Mouse (Mus musculus) neural tube, embryonic 13.5 days (tissue): Measurements from ENCODE around the gene Brap. TPM values are rescaled to one million over a fixed set of nuclear protein-coding genes. Genes with fewer than 3 reads are reported as not detected.
"Not testable (repeated sequence)": the region's sequence is repeated elsewhere in the genome, so short reads cannot be mapped to it uniquely, and the experiment has no call there.

ENCODE experiments used
- ATAC-seq: fragments of 200-750 bp; cut with Nextera tagmentation; 2 replicates; pipeline ENCODE4 v1.8.0; 2017; ENCODE audit warnings: low read depth, mild to moderate bottlenecking, moderate TSS enrichment, moderate library complexity
- H3K27ac ChIP-seq: fragments of 300-500 bp; sonication (generic); replicated peaks from 2 replicates; pipeline ENCODE4 v1.5.1; 2015; ENCODE audit warnings: moderate library complexity, mild to moderate bottlenecking, inconsistent platforms
- H3K27me3 ChIP-seq: fragments of 300-500 bp; sonication (generic); 2 replicates; pipeline ENCODE4 v1.6.1; 2015; ENCODE audit warnings: mild to moderate bottlenecking, inconsistent platforms
- H3K36me3 ChIP-seq: fragments of 300-500 bp; sonication (generic); 2 replicates; pipeline ENCODE4 v1.6.1; 2015; ENCODE audit warnings: mild to moderate bottlenecking, inconsistent platforms
- H3K4me1 ChIP-seq: fragments of 300-500 bp; sonication (generic); replicated peaks from 2 replicates; pipeline ENCODE4 v1.6.1; 2015; ENCODE audit warnings: inconsistent platforms
- H3K4me2 ChIP-seq: fragments of 300-500 bp; sonication (generic); 2 replicates; pipeline ENCODE4 v1.6.1; 2015; ENCODE audit warnings: inconsistent platforms, mild to moderate bottlenecking, moderate library complexity
- H3K4me3 ChIP-seq: fragments of 300-500 bp; sonication (generic); 2 replicates; pipeline ENCODE4 v1.5.1; 2015; ENCODE audit warnings: mild to moderate bottlenecking, inconsistent platforms
- H3K9ac ChIP-seq: fragments of 300-500 bp; sonication (generic); 2 replicates; pipeline ENCODE4 v1.6.1; 2015; ENCODE audit warnings: moderate library complexity, mild to moderate bottlenecking, inconsistent platforms
- H3K9me3 ChIP-seq: fragments of 300-500 bp; sonication (generic); 2 replicates; pipeline ENCODE4 v1.6.1; 2016; ENCODE audit warnings: inconsistent platforms
- WGBS: fragments of 180-500 bp; shearing (Covaris S2); methylation state at CpG from one replicate; pipeline ENCODE4 v1.1.7; 2015; 5-methylcytosine and 5-hydroxymethylcytosine counted together
- polyA plus RNA-seq: library from polyadenylated mRNA; unstranded; fragments of >200 nt; fragmentation: Nextera tagmentation; extraction: Ambion mirVana; gene quantifications from 2 replicates; pipeline ENCODE4 v1.2.1, GENCODE M21; 2015

Gene Brap
- polyA plus RNA-seq, result 46.1 and 47.3 TPM in 2 replicates

- H3K9me3 ChIP-seq, result no peaks in the 10 kb centered on the region
- peak within 1 kb of the TSS; percentile 65 for H3K27ac ChIP-seq
- H3K4me3 ChIP-seq, result peak within 1 kb of the TSS; percentile 86
- WGBS, result 1% methylated on average over 75 of the region's 85 CpGs
- ATAC-seq, result peak; percentile 85
- peaks cover 28% of the 10 kb centered on the region for H3K36me3 ChIP-seq
- H3K4me1 ChIP-seq, result peaks cover 24% of the 10 kb centered on the region
- H3K9ac ChIP-seq, result peak within 1 kb of the TSS; percentile 90
- H3K4me2 ChIP-seq, result peak within 1 kb of the TSS; percentile 88
- H3K27me3 ChIP-seq, result no peaks in the 10 kb centered on the region
Measured at GRCm38 (mm10) chr5:121660059-121660896, at the start of gene Brap, which contains the start of gene Acad10. Gene Brap, plus strand, starts transcription at chr5:121660563. Gene Acad10, minus strand, starts transcription at chr5:121660514.

- Histone ChIP-seq H3K27me3 (no peaks in the 10 kb centered on the region), H3K27ac (no peak overlapping the region), H3K4me3 (no peak overlapping the region), H3K4me1 (no peaks in the 10 kb centered on the region), H3K36me3 (no peaks in the 10 kb centered on the region), H3K4me2 (no peak overlapping the region), H3K9ac (no peak overlapping the region), H3K9me3 (no peaks in the 10 kb centered on the region)
- WGBS, result 75% methylated on average over 6 of the region's 6 CpGs
- no peak for ATAC-seq
Measured at GRCm38 (mm10) chr5:121612036-121612435, 48.3 kb upstream of the Brap start.

GRCm38 (mm10) chr5:121614921-121615320 lies 45.4 kb upstream of the Brap start:
- not testable (repeated sequence) for H3K36me3 ChIP-seq, H3K27ac ChIP-seq, ATAC-seq, H3K9me3 ChIP-seq, H3K9ac ChIP-seq, H3K27me3 ChIP-seq, H3K4me3 ChIP-seq, H3K4me2 ChIP-seq
- H3K4me1 ChIP-seq, result peaks cover 12% of the 10 kb centered on the region
- 86% methylated on average over 3 of the region's 3 CpGs for WGBS

GRCm38 (mm10) chr5:121618592-121619513 lies 41.5 kb upstream of the Brap start, which contains the start of gene Acad12:
Gene Acad12, minus strand, starts transcription at chr5:121618938.
- ATAC-seq, result peak; percentile 88
- Histone ChIP-seq H3K27ac (peak within 1 kb of the TSS; percentile 85), H3K36me3 (no peaks in the 10 kb centered on the region), H3K4me1 (peaks cover 18% of the 10 kb centered on the region), H3K9me3 (no peaks in the 10 kb centered on the region), H3K9ac (peak within 1 kb of the TSS; percentile 87), H3K4me3 (peak within 1 kb of the TSS; percentile 80), H3K27me3 (no peaks in the 10 kb centered on the region), H3K4me2 (peak within 1 kb of the TSS; percentile 82)
- 1% methylated on average over 49 of the region's 58 CpGs for WGBS

- Histone ChIP-seq H3K4me3 (no peak overlapping the region), H3K4me1 (peaks cover 18% of the 10 kb centered on the region), H3K27ac (no peak overlapping the region), H3K9ac (no peak overlapping the region), H3K9me3 (no peaks in the 10 kb centered on the region), H3K36me3 (no peaks in the 10 kb centered on the region), H3K4me2 (no peak overlapping the region), H3K27me3 (no peaks in the 10 kb centered on the region)
- WGBS, result 94% methylated on average over 5 of the region's 5 CpGs
- ATAC-seq, result no peak
Measured at GRCm38 (mm10) chr5:121621102-121621501, 39.3 kb upstream of the Brap start.

GRCm38 (mm10) chr5:121623241-121623640 lies 37.1 kb upstream of the Brap start:
- Histone ChIP-seq H3K27ac (no peak overlapping the region), H3K4me1 (peaks cover 14% of the 10 kb centered on the region), H3K9ac (no peak overlapping the region), H3K36me3 (no peaks in the 10 kb centered on the region), H3K4me2 (no peak overlapping the region), H3K4me3 (no peak overlapping the region), H3K27me3 (no peaks in the 10 kb centered on the region), H3K9me3 (no peaks in the 10 kb centered on the region)
- 82% methylated on average over 3 of the region's 3 CpGs for WGBS
- no peak for ATAC-seq

GRCm38 (mm10) chr5:121627871-121628270 lies 32.5 kb upstream of the Brap start:
- Histone ChIP-seq H3K27me3 (no peaks in the 10 kb centered on the region), H3K9ac (no peak overlapping the region), H3K36me3 (no peaks in the 10 kb centered on the region), H3K4me3 (no peak overlapping the region), H3K9me3 (no peaks in the 10 kb centered on the region), H3K4me1 (no peaks in the 10 kb centered on the region), H3K4me2 (no peak overlapping the region), H3K27ac (no peak overlapping the region)
- WGBS, result 0% methylated on average over 1 of the region's 1 CpGs
- ATAC-seq, result no peak

- not testable (repeated sequence) for H3K4me3 ChIP-seq, H3K4me1 ChIP-seq, H3K9ac ChIP-seq, H3K4me2 ChIP-seq, H3K27me3 ChIP-seq, H3K27ac ChIP-seq, ATAC-seq, H3K36me3 ChIP-seq, H3K9me3 ChIP-seq
- WGBS, result 58% methylated on average over 8 of the region's 9 CpGs
Measured at GRCm38 (mm10) chr5:121631106-121631647, 29.2 kb upstream of the Brap start.

GRCm38 (mm10) chr5:121632804-121633203 lies 27.6 kb upstream of the Brap start:
- no peaks in the 10 kb centered on the region for H3K4me1 ChIP-seq
- no peak overlapping the region for H3K4me2 ChIP-seq
- H3K4me3 ChIP-seq, result no peak overlapping the region
- H3K9me3 ChIP-seq, result no peaks in the 10 kb centered on the region
- 47% methylated on average over 3 of the region's 3 CpGs for WGBS
- no peak for ATAC-seq
- no peak overlapping the region for H3K27ac ChIP-seq
- no peaks in the 10 kb centered on the region for H3K27me3 ChIP-seq
- no peaks in the 10 kb centered on the region for H3K36me3 ChIP-seq
- no peak overlapping the region for H3K9ac ChIP-seq

- Histone ChIP-seq H3K36me3 (no peaks in the 10 kb centered on the region), H3K9ac (no peak overlapping the region), H3K4me2 (no peak overlapping the region), H3K27ac (no peak overlapping the region), H3K9me3 (no peaks in the 10 kb centered on the region), H3K4me1 (no peaks in the 10 kb centered on the region), H3K27me3 (no peaks in the 10 kb centered on the region), H3K4me3 (no peak overlapping the region)
- WGBS, result 87% methylated on average over 5 of the region's 5 CpGs
- no peak for ATAC-seq
Measured at GRCm38 (mm10) chr5:121634668-121635067, 25.7 kb upstream of the Brap start.

- WGBS, result 86% methylated on average over 6 of the region's 6 CpGs
Measured at GRCm38 (mm10) chr5:121637296-121637695, 23.1 kb upstream of the Brap start.

GRCm38 (mm10) chr5:121639601-121640000 lies 20.8 kb upstream of the Brap start:
- Histone ChIP-seq H3K4me2 (no peak overlapping the region), H3K9ac (no peak overlapping the region), H3K27ac (no peak overlapping the region), H3K9me3 (no peaks in the 10 kb centered on the region), H3K4me1 (no peaks in the 10 kb centered on the region), H3K27me3 (no peaks in the 10 kb centered on the region), H3K4me3 (no peak overlapping the region), H3K36me3 (no peaks in the 10 kb centered on the region)
- WGBS, result 92% methylated on average over 9 of the region's 9 CpGs
- ATAC-seq, result no peak

More at GRCm38 (mm10) chr5:121637296-121637695, 23.1 kb upstream of the Brap start:
- Histone ChIP-seq H3K27me3 (no peaks in the 10 kb centered on the region), H3K9me3 (no peaks in the 10 kb centered on the region), H3K9ac (no peak overlapping the region), H3K4me1 (no peaks in the 10 kb centered on the region), H3K36me3 (no peaks in the 10 kb centered on the region), H3K4me2 (no peak overlapping the region), H3K27ac (no peak overlapping the region), H3K4me3 (no peak overlapping the region)
- no peak for ATAC-seq
